Mouse (Mus musculus) liver, embryonic 14.5 days (tissue): Measurements from ENCODE around the gene Atrnl1. TPM values are rescaled to one million over a fixed set of nuclear protein-coding genes. Genes with fewer than 3 reads are reported as not detected.

Source experiments
- ATAC-seq: fragments of 200-750 bp; cut with Nextera tagmentation; 2 replicates; pipeline ENCODE4 v1.8.0; 2017; ENCODE audit warnings: moderate number of reproducible peaks, mild to moderate bottlenecking, moderate library complexity; ENCODE audit not compliant: insufficient read depth
- DNase-seq, 3 experiments: peaks; one replicate each; pipeline ENCODE4 v3.0.0-alpha.2; 2012 to 2013; ENCODE audit warnings: low read depth in 3 of 3, low spot score in 3 of 3
- H3K27ac ChIP-seq: fragments of 300-500 bp; sonication (generic); 2 replicates; pipeline ENCODE4 v1.5.1; 2014; ENCODE audit warnings: moderate library complexity, mild to moderate bottlenecking, control low read depth, inconsistent platforms
- H3K27me3 ChIP-seq: fragments of 300-500 bp; sonication (generic); 2 replicates; pipeline ENCODE4 v1.6.1; 2014; ENCODE audit warnings: mild to moderate bottlenecking, low read length, moderate library complexity; ENCODE audit not compliant: control insufficient read depth, insufficient read depth
- H3K36me3 ChIP-seq: fragments of 300-500 bp; sonication (generic); replicated peaks from 2 replicates; pipeline ENCODE4 v1.6.1; 2014; ENCODE audit warnings: low read depth; ENCODE audit not compliant: control insufficient read depth, insufficient read depth
- H3K4me1 ChIP-seq, 2 experiments: fragments of 200-500 bp in 1 of 2; fragments of 300-500 bp in 1 of 2; sonication (generic) in 1 of 2; replicated peaks; 2 replicates each; pipeline ENCODE4 v1.6.1; 2012 to 2014; ENCODE audit warnings: antibody characterized with exemption in 1 of 2, inconsistent platforms in 1 of 2, low read length in 1 of 2; ENCODE audit not compliant: control insufficient read depth in 2 of 2, insufficient read depth in 2 of 2
- H3K4me2 ChIP-seq: fragments of 300-500 bp; sonication (generic); 2 replicates; pipeline ENCODE4 v1.6.1; 2014; ENCODE audit warnings: low read depth, mild to moderate bottlenecking, control low read depth, moderate library complexity
- H3K4me3 ChIP-seq, 2 experiments: fragments of 200-500 bp in 1 of 2; fragments of 300-500 bp in 1 of 2; sonication (generic) in 1 of 2; 2 replicates each; pipeline ENCODE4 v1.5.1; 2012 to 2014; ENCODE audit warnings: low read depth in 2 of 2, low read length in 2 of 2, mild to moderate bottlenecking in 2 of 2, control low read depth in 1 of 2, inconsistent platforms in 1 of 2, moderate library complexity in 1 of 2; ENCODE audit not compliant: insufficient read depth in 1 of 2
- H3K9ac ChIP-seq: fragments of 300-500 bp; sonication (generic); replicated peaks from 2 replicates; pipeline ENCODE4 v1.6.1; 2014; ENCODE audit warnings: mild to moderate bottlenecking, control low read depth, moderate library complexity
- H3K9me3 ChIP-seq: fragments of 300-500 bp; sonication (generic); 2 replicates; pipeline ENCODE4 v1.6.1; 2016; ENCODE audit warnings: low read length, mixed read lengths; ENCODE audit not compliant: control insufficient read depth
- CTCF ChIP-seq: IDR thresholded peaks from 2 replicates; pipeline ENCODE4 v1.5.1; 2016; ENCODE audit warnings: antibody characterized with exemption, low read depth, control low read depth
- EP300 ChIP-seq: IDR thresholded peaks from 2 replicates; pipeline ENCODE4 v1.6.1; 2016; ENCODE audit warnings: antibody characterized with exemption, low read depth
- WGBS: fragments of 180-500 bp; shearing (Covaris S2); extraction: QIAGEN DNeasy Blood & Tissue Kit; methylation state at CpG from one replicate; pipeline ENCODE4 v1.1.7; 2014; ENCODE audit not compliant: insufficient replicate concordance; 5-methylcytosine and 5-hydroxymethylcytosine counted together
- polyA plus RNA-seq, 2 experiments: library from polyadenylated mRNA; depleted of rRNA in 1 of 2; stranded (reverse) in 1 of 2; unstranded in 1 of 2; fragments of >200 nt; fragmentation: Nextera tagmentation in 1 of 2; extraction: Ambion mirVana in 1 of 2; gene quantifications; 2 replicates each; pipeline versions ENCODE4 v1.2.1 to v1.2.3; 2012 to 2014

The Atrnl1 gene
- polyA plus RNA-seq, 2 experiments, result 0.46 to 1.3 TPM

GRCm38 (mm10) chr19:57970342-57970895 lies 359.6 kb downstream of the Atrnl1 start:
- H3K36me3 ChIP-seq, result no peaks in the 10 kb centered on the region
- WGBS, result 62% methylated on average over 13 of the region's 13 CpGs
- H3K9me3 ChIP-seq, result no peaks in the 10 kb centered on the region
- no peaks in the 10 kb centered on the region for H3K27me3 ChIP-seq
- no peak overlapping the region for H3K4me3 ChIP-seq
- H3K27ac ChIP-seq, result no peak overlapping the region
- H3K4me2 ChIP-seq, result no peak overlapping the region
- DNase-seq (no peak), ATAC-seq (no peak)
- no peak for TF ChIP-seq CTCF
- TF ChIP-seq EP300, result no peak
- no peak overlapping the region for H3K9ac ChIP-seq
- no peaks in the 10 kb centered on the region for H3K4me1 ChIP-seq

- no peak overlapping the region for H3K4me3 ChIP-seq
- no peaks in the 10 kb centered on the region for H3K27me3 ChIP-seq
- no peaks in the 10 kb centered on the region for H3K9me3 ChIP-seq
- H3K4me1 ChIP-seq, result no peaks in the 10 kb centered on the region
- TF ChIP-seq CTCF (no peak), EP300 (no peak)
- DNase-seq, result no peak
- H3K4me2 ChIP-seq, result no peak overlapping the region
- ATAC-seq, result no peak
- no peaks in the 10 kb centered on the region for H3K36me3 ChIP-seq
- 79% methylated on average over 6 of the region's 6 CpGs for WGBS
- H3K27ac ChIP-seq, result no peak overlapping the region
- no peak overlapping the region for H3K9ac ChIP-seq
These were observed 364.4 kb downstream of the Atrnl1 start for GRCm38 (mm10) chr19:57975201-57975600.

- Histone ChIP-seq H3K36me3 (no peaks in the 10 kb centered on the region), H3K4me3 (no peak overlapping the region), H3K4me1 (no peaks in the 10 kb centered on the region), H3K9me3 (no peaks in the 10 kb centered on the region), H3K27ac (no peak overlapping the region), H3K27me3 (no peaks in the 10 kb centered on the region), H3K4me2 (no peak overlapping the region), H3K9ac (no peak overlapping the region)
- DNase-seq (no peak), ATAC-seq (no peak)
- TF ChIP-seq EP300 (no peak), CTCF (no peak)
- 79% methylated on average over 21 of the region's 21 CpGs for WGBS
These were observed 375.4 kb downstream of the Atrnl1 start for GRCm38 (mm10) chr19:57985918-57986900.

GRCm38 (mm10) chr19:57987696-57988393 lies 377.0 kb downstream of the Atrnl1 start:
- Histone ChIP-seq H3K4me3 (no peak overlapping the region), H3K36me3 (no peaks in the 10 kb centered on the region), H3K9me3 (no peaks in the 10 kb centered on the region), H3K4me1 (no peaks in the 10 kb centered on the region), H3K27ac (no peak overlapping the region), H3K27me3 (no peaks in the 10 kb centered on the region), H3K9ac (no peak overlapping the region), H3K4me2 (no peak overlapping the region)
- 72% methylated on average over 17 of the region's 17 CpGs for WGBS
- TF ChIP-seq CTCF, result no peak
- TF ChIP-seq EP300, result no peak
- ATAC-seq, result no peak
- DNase-seq, result no peak

GRCm38 (mm10) chr19:57988559-57989093 lies 377.8 kb downstream of the Atrnl1 start:
- Histone ChIP-seq H3K4me2 (no peak overlapping the region), H3K27ac (no peak overlapping the region), H3K36me3 (no peaks in the 10 kb centered on the region)

More at GRCm38 (mm10) chr19:57988559-57989093, 377.8 kb downstream of the Atrnl1 start:
- Histone ChIP-seq H3K9ac (no peak overlapping the region), H3K27me3 (no peaks in the 10 kb centered on the region), H3K9me3 (no peaks in the 10 kb centered on the region), H3K4me1 (no peaks in the 10 kb centered on the region), H3K4me3 (no peak overlapping the region)
- ATAC-seq (no peak), DNase-seq (no peak)
- TF ChIP-seq EP300, result no peak
- TF ChIP-seq CTCF, result no peak
- 70% methylated on average over 10 of the region's 10 CpGs for WGBS
